Mouse (Mus musculus) myocyte (in vitro differentiated cells): Measurements from ENCODE around the gene Dock1.

ENCODE experiments used
- E2F4 ChIP-seq: IDR thresholded peaks from one replicate; pipeline ENCODE4 v1.6.1; 2011; ENCODE audit warnings: mild to moderate bottlenecking, control low read depth, moderate library complexity; ENCODE audit not compliant: insufficient read depth
- MAX ChIP-seq: IDR thresholded peaks from one replicate; pipeline ENCODE4 v1.6.1; 2011; ENCODE audit warnings: low read depth, mild to moderate bottlenecking, control low read depth
- MYOD1 ChIP-seq, 3 experiments: IDR thresholded peaks; one replicate each; pipeline ENCODE4 v1.6.1; 2011; ENCODE audit warnings: control low read depth in 2 of 3, low read depth in 2 of 3, mild to moderate bottlenecking in 2 of 3, moderate library complexity in 1 of 3; ENCODE audit not compliant: insufficient read length in 2 of 3, control insufficient read depth in 1 of 3
- POLR2A ChIP-seq: IDR thresholded peaks from one replicate; pipeline ENCODE4 v1.6.1; 2011; ENCODE audit warnings: low read depth, mild to moderate bottlenecking, control low read depth, moderate library complexity; ENCODE audit not compliant: insufficient read length
- SRF ChIP-seq: IDR thresholded peaks from one replicate; pipeline ENCODE4 v1.6.1; 2011; ENCODE audit warnings: low read depth; ENCODE audit not compliant: control insufficient read depth, insufficient read length
- TCF12 ChIP-seq: IDR thresholded peaks from one replicate; pipeline ENCODE4 v1.6.1; 2011; ENCODE audit warnings: mild to moderate bottlenecking, control low read depth; ENCODE audit not compliant: poor library complexity, insufficient read depth, severe bottlenecking
- TCF3 ChIP-seq: IDR thresholded peaks from one replicate; pipeline ENCODE4 v1.6.1; 2011; ENCODE audit warnings: low read depth, control low read depth; ENCODE audit not compliant: insufficient read length

GRCm38 (mm10) chr7:134748376-134748775 lies 77.9 kb downstream of the Dock1 start:
- TF ChIP-seq E2F4 (no peak), TCF12 (no peak), SRF (no peak), POLR2A (no peak), MAX (no peak), TCF3 (no peak), MYOD1 (IDR thresholded peaks at IDR 0.05; ENCODE audit: control insufficient read depth in 1 of 3, insufficient read length in 2 of 3, low read depth in 2 of 3) (no peak)
